Mouse (Mus musculus): ENCODE measurements around the gene Pilra. TPM values are rescaled to one million over a fixed set of nuclear protein-coding genes. Genes with fewer than 3 reads are reported as not detected.
"Not testable (repeated sequence)": the region's sequence is repeated elsewhere in the genome, so short reads cannot be mapped to it uniquely, and the experiment has no call there.

Pilra gene
- polyA plus RNA-seq, 1 experiment, result 0.41 TPM

DNA sequence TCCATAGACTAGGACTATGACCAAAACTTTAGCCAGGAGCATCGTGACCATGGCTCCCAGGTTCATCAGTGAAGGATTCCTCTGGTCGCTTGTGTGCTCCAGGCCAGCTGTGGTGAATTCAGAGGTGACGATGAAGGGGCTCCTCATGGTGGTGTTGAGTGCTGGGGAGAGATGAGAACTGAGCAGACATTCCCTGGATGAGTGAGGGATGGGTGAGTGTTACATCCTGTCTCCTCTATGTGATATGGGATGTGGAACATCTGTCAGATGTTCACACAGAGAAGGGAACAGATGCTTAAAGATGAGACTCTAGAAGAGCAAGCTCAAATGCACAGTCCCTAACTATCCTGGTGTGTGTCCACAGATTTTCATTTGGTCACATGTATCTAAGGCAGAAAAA, 18.8 kb upstream of the Pilra start:
- H3K4me3 ChIP-seq (replicated peaks; ENCODE audit: insufficient read depth, low read depth, low read length); H3K27me3 ChIP-seq (ENCODE audit: control insufficient read depth, insufficient read depth, low read length); H3K27ac ChIP-seq (ENCODE audit: insufficient read depth, low read length); H3K4me1 ChIP-seq (ENCODE audit: control insufficient read depth, insufficient read depth, low read length); DNase-seq: not testable (repeated sequence)
- WGBS, result 79% methylated on average over 3 of the region's 3 CpGs

DNA sequence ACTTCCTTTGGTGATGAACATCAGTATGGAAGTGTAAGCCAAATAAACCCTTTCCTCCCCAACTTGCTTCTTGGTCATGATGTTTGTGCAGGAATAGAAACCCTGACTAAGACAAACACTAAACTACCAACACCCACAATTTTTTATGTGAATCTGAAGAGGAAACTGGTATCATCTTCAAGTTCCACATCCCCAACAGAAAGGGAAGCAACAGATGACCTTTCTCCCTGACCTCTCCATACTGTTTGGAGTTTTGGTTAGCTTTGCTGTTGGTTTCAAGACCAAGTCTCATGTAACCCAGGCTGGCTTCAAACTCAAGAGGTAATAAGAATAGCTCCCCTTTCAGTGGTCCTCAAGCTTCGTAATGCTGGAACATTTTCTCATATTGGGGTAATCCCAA, 14.2 kb upstream of the Pilra start:
- not testable (repeated sequence) for H3K4me3 ChIP-seq (replicated peaks; ENCODE audit: insufficient read depth, low read depth, low read length); H3K27ac ChIP-seq (ENCODE audit: insufficient read depth, low read length); DNase-seq; H3K27me3 ChIP-seq (ENCODE audit: control insufficient read depth, insufficient read depth, low read length); H3K4me1 ChIP-seq (ENCODE audit: control insufficient read depth, insufficient read depth, low read length)
- 84% methylated on average over 1 of the region's 1 CpGs for WGBS

DNA sequence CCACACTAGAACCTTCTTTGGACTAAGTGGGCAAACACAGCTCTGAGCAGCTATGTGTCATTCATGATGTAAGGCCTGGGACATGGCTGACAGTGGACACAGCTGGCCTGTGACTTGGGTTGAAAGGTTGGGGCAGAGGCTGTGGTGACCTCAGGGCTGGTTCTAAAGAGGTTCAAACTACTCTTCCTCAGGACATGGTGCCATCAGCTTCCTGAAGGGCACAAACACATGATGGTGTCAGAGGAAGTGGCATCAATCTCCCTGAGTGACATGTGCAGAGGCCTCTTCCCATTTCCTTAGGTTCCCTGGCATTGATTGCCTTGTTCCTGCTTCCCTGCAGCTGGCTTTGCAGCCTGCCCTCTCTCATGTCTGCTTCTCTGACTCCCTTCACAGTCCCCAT, 1.0 kb upstream of the Pilra start:
- H3K4me1 ChIP-seq (ENCODE audit: control insufficient read depth, insufficient read depth, low read length); H3K4me3 ChIP-seq (replicated peaks; ENCODE audit: insufficient read depth, low read depth, low read length); H3K27me3 ChIP-seq (ENCODE audit: control insufficient read depth, insufficient read depth, low read length); H3K27ac ChIP-seq (ENCODE audit: insufficient read depth, low read length); DNase-seq: not testable (repeated sequence)

DNA sequence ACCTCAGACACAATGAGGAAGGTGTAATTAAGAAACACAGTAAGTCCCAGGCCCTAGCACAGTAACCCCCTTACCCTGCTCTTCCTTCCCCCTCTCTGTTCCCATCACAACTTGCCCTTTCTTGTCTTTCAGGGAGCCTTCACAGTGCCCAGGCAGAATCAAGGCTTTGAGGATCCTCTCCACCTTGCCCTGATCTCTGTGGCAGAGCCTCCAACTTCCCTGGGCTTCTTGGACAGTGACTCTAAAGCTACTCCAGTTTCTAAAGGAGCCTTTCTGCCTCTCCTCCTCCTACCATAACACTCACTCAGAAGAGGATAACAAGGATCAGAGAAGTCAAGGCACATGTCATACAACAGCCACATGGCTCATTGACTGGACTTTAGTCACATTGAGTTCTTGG, 530 bp upstream of the Pilra start:
- Histone ChIP-seq H3K27ac (ENCODE audit: insufficient read depth, low read length) (no peak overlapping the region), H3K4me1 (ENCODE audit: control insufficient read depth, insufficient read depth, low read length) (no peaks in the 10 kb centered on the region), H3K4me3 (replicated peaks; ENCODE audit: insufficient read depth, low read depth, low read length) (no peak overlapping the region), H3K27me3 (ENCODE audit: control insufficient read depth, insufficient read depth, low read length) (no peaks in the 10 kb centered on the region)
- TF ChIP-seq POLR2A (IDR thresholded peaks at IDR 0.05; ENCODE audit: borderline replicate concordance, insufficient read depth, low read length) (no peak), CTCF (IDR thresholded peaks at IDR 0.05; ENCODE audit: borderline replicate concordance, insufficient read depth, low read depth, low read length) (no peak)
- DNase-seq, result no peak

DNA sequence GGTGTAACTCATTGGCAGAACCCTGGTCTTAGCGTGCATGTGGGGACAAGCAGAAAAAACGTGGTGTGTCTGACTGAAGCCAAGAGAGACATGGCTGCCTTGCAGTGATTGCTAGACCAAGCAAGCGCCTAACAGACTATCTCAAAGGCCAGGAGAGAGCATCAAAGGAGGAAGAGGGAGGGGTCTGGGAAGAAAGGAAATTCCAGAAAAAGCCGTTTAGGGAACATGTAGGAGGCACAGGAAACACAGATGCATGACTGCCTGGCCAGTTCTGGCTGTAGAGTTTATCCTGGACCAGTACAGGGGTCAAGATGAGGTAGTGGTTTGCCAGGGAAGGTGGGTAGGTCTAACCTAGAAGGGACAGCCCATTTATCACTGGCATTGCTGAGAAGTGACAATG, 2.6 kb downstream of the Pilra start:
- no peaks in the 10 kb centered on the region for H3K4me1 ChIP-seq (ENCODE audit: control insufficient read depth, insufficient read depth, low read length)
- H3K27me3 ChIP-seq (ENCODE audit: control insufficient read depth, insufficient read depth, low read length), result no peaks in the 10 kb centered on the region
- no peak overlapping the region for H3K27ac ChIP-seq (ENCODE audit: insufficient read depth, low read length)
- TF ChIP-seq POLR2A (IDR thresholded peaks at IDR 0.05; ENCODE audit: borderline replicate concordance, insufficient read depth, low read length) (no peak), CTCF (IDR thresholded peaks at IDR 0.05; ENCODE audit: borderline replicate concordance, insufficient read depth, low read depth, low read length) (no peak)
- no peak overlapping the region for H3K4me3 ChIP-seq (replicated peaks; ENCODE audit: insufficient read depth, low read depth, low read length)
- no peak for DNase-seq
- WGBS, result 51% methylated on average over 4 of the region's 4 CpGs

DNA sequence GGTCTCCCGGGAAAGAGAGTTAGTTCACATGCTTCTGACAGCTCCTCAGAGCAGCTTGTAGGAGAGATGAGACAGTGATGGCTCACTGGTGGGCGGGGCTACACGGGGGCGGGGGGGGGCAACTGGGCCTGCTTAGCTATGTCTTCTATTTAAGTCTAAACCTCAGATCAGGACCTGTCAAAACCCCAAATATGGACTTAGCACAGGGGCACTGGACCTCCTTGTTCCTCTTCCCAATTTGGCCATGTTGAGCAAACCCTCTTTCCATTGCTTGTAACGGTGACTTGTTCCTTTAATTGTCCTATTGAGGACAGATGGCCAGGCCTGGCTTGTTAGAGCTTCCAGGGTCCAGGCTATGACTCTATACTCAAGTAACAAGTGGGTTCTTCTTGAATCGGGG, 4.6 kb downstream of the Pilra start:
- Histone ChIP-seq H3K27me3 (ENCODE audit: control insufficient read depth, insufficient read depth, low read length) (no peaks in the 10 kb centered on the region), H3K4me1 (ENCODE audit: control insufficient read depth, insufficient read depth, low read length) (no peaks in the 10 kb centered on the region), H3K4me3 (replicated peaks; ENCODE audit: insufficient read depth, low read depth, low read length) (no peak overlapping the region), H3K27ac (ENCODE audit: insufficient read depth, low read length) (no peak overlapping the region)
- TF ChIP-seq POLR2A (IDR thresholded peaks at IDR 0.05; ENCODE audit: borderline replicate concordance, insufficient read depth, low read length) (no peak), CTCF (IDR thresholded peaks at IDR 0.05; ENCODE audit: borderline replicate concordance, insufficient read depth, low read depth, low read length) (no peak)
- no peak for DNase-seq
- 72% methylated on average over 6 of the region's 6 CpGs for WGBS

DNA sequence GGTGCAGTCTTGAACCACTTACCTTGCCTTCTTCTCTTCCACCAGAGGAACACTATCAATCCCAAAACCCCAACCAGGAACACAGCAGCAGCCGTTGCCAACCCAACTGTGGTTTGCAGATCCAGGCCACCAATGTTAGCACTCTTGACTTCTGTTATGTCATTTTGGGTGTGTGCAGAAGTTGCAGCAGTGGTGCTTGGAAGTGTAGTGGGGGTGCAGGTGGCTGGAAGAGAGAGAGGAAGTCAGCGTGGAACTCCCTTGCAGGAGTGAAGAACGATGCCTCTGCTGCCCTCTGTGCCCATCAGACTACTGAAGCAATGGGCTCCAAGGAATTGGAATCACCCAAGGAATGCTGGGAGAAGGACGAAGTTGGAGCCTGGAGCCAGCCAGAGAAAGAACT, 5.0 kb downstream of the Pilra start:
- no peak overlapping the region for H3K4me3 ChIP-seq (replicated peaks; ENCODE audit: insufficient read depth, low read depth, low read length)
- no peak for DNase-seq

DNA sequence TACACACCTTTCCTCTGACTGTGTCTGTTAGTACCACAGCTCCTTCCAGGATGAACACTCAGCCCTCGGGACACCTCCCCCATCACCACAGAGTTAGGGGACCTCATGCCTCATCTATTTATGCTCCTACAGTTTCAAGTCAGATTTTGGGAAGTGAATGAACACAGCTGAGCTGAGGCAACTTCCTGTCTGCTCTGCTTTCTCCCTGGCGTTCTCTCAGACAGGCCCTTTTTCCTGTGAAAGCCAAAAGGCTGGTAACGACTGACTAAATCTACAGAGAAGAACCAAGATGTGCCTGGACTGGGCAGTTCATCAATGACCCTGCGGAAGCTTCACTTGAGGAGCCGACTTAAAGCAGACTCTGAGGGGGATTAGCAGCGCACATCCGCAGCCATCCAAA, 5.8 kb downstream of the Pilra start:
- no peak overlapping the region for H3K4me3 ChIP-seq (replicated peaks; ENCODE audit: insufficient read depth, low read depth, low read length)
- H3K27ac ChIP-seq (ENCODE audit: insufficient read depth, low read length), result no peak overlapping the region
- 81% methylated on average over 7 of the region's 7 CpGs for WGBS
- TF ChIP-seq POLR2A (IDR thresholded peaks at IDR 0.05; ENCODE audit: borderline replicate concordance, insufficient read depth, low read length), result no peak
- no peak for TF ChIP-seq CTCF (IDR thresholded peaks at IDR 0.05; ENCODE audit: borderline replicate concordance, insufficient read depth, low read depth, low read length)
- H3K4me1 ChIP-seq (ENCODE audit: control insufficient read depth, insufficient read depth, low read length), result no peaks in the 10 kb centered on the region
- no peaks in the 10 kb centered on the region for H3K27me3 ChIP-seq (ENCODE audit: control insufficient read depth, insufficient read depth, low read length)
- no peak for DNase-seq

More for the DNA sequence above, 5.0 kb downstream of the Pilra start:
- Histone ChIP-seq H3K27ac (ENCODE audit: insufficient read depth, low read length) (no peak overlapping the region), H3K4me1 (ENCODE audit: control insufficient read depth, insufficient read depth, low read length) (no peaks in the 10 kb centered on the region), H3K27me3 (ENCODE audit: control insufficient read depth, insufficient read depth, low read length) (no peaks in the 10 kb centered on the region)
- no peak for TF ChIP-seq POLR2A (IDR thresholded peaks at IDR 0.05; ENCODE audit: borderline replicate concordance, insufficient read depth, low read length)
- TF ChIP-seq CTCF (IDR thresholded peaks at IDR 0.05; ENCODE audit: borderline replicate concordance, insufficient read depth, low read depth, low read length), result no peak
- WGBS, result 76% methylated on average over 4 of the region's 4 CpGs

DNA sequence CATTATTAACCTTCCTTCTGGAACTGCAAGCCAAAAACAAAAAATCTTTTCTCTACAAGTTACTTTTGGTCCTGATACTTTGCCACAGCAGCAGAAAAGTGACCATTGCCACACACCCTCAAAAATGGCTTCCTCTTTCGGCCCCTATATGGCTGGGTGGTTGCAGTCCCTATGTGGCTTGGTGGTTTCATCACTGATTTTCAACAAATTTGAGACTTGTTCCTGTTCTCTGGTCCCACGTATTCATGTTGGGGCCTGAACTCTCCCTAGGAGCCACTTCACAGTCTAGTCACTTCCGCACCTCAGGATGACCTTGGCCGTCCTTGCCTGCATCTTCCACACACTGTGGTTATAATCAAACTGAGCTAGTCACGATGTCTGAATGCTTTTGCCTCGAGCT, 7.4 kb downstream of the Pilra start:
- Histone ChIP-seq H3K27me3 (ENCODE audit: control insufficient read depth, insufficient read depth, low read length) (no peaks in the 10 kb centered on the region), H3K27ac (ENCODE audit: insufficient read depth, low read length) (no peak overlapping the region), H3K4me1 (ENCODE audit: control insufficient read depth, insufficient read depth, low read length) (no peaks in the 10 kb centered on the region), H3K4me3 (replicated peaks; ENCODE audit: insufficient read depth, low read depth, low read length) (no peak overlapping the region)
- DNase-seq, result no peak
- 80% methylated on average over 6 of the region's 6 CpGs for WGBS
- TF ChIP-seq CTCF (IDR thresholded peaks at IDR 0.05; ENCODE audit: borderline replicate concordance, insufficient read depth, low read depth, low read length) (no peak), POLR2A (IDR thresholded peaks at IDR 0.05; ENCODE audit: borderline replicate concordance, insufficient read depth, low read length) (no peak)

All from cerebellum, adult 2 months (tissue).